Mouse (Mus musculus) kidney, embryonic 15.5 days (tissue): Measurements from ENCODE around the gene Mgrn1. TPM values are rescaled to one million over a fixed set of nuclear protein-coding genes. Genes with fewer than 3 reads are reported as not detected.

Experiments
- ATAC-seq: fragments of 200-750 bp; cut with Nextera tagmentation; replicated peaks from 2 replicates; pipeline ENCODE4 v1.8.0; 2017; ENCODE audit warnings: moderate TSS enrichment; ENCODE audit not compliant: low FRiP score
- H3K27ac ChIP-seq: fragments of 300-500 bp; sonication (generic); 2 replicates; pipeline ENCODE4 v1.5.1; 2015; ENCODE audit warnings: mild to moderate bottlenecking, inconsistent platforms
- H3K27me3 ChIP-seq: fragments of 300-500 bp; sonication (generic); 2 replicates; pipeline ENCODE4 v1.6.1; 2015; ENCODE audit warnings: inconsistent platforms
- H3K36me3 ChIP-seq: fragments of 300-500 bp; sonication (generic); 2 replicates; pipeline ENCODE4 v1.6.1; 2015; ENCODE audit warnings: inconsistent platforms
- H3K4me1 ChIP-seq: fragments of 300-500 bp; sonication (generic); 2 replicates; pipeline ENCODE4 v1.6.1; 2015; ENCODE audit warnings: inconsistent platforms
- H3K4me2 ChIP-seq: fragments of 300-500 bp; sonication (generic); 2 replicates; pipeline ENCODE4 v1.6.1; 2015; ENCODE audit warnings: moderate library complexity, mild to moderate bottlenecking, inconsistent platforms
- H3K4me3 ChIP-seq: fragments of 300-500 bp; sonication (generic); replicated peaks from 2 replicates; pipeline ENCODE4 v1.5.1; 2015; ENCODE audit warnings: mild to moderate bottlenecking, inconsistent platforms
- H3K9ac ChIP-seq: fragments of 300-500 bp; sonication (generic); 2 replicates; pipeline ENCODE4 v1.6.1; 2015; ENCODE audit warnings: mild to moderate bottlenecking, inconsistent platforms
- H3K9me3 ChIP-seq: fragments of 300-500 bp; sonication (generic); replicated peaks from 2 replicates; pipeline ENCODE4 v1.6.1; 2016; ENCODE audit warnings: inconsistent platforms
- WGBS: fragments of 180-500 bp; shearing (Covaris S2); methylation state at CpG from one replicate; pipeline ENCODE4 v1.1.7; 2015; ENCODE audit warnings: mixed read lengths; 5-methylcytosine and 5-hydroxymethylcytosine counted together
- polyA plus RNA-seq: library from polyadenylated mRNA; unstranded; fragments of >200 nt; fragmentation: Nextera tagmentation; extraction: Ambion mirVana; gene quantifications from 2 replicates; pipeline ENCODE4 v1.2.1, GENCODE M21; 2015

Mgrn1 gene
- polyA plus RNA-seq, 1 experiment from 2014 or later = 98.1 TPM

- Histone ChIP-seq H3K9ac (no peak overlapping the region), H3K27me3 (no peaks in the 10 kb centered on the region), H3K4me1 (peaks cover 15% of the 10 kb centered on the region), H3K4me3 (no peak overlapping the region), H3K27ac (peak overlapping the region; percentile 91), H3K36me3 (peaks cover 76% of the 10 kb centered on the region), H3K9me3 (no peaks in the 10 kb centered on the region), H3K4me2 (peak overlapping the region; percentile 10; the same call in 1 of the 2 replicates)
- WGBS = 55% methylated on average over 11 of the region's 11 CpGs
- peak; percentile 38 for ATAC-seq
Observed at GRCm38 (mm10) chr16:4912907-4913782, 27.1 kb downstream of the Mgrn1 start.

GRCm38 (mm10) chr16:4913783-4914735, 28.0 kb downstream of the Mgrn1 start:
- Histone ChIP-seq H3K4me1 (peaks cover 15% of the 10 kb centered on the region), H3K27ac (peak overlapping the region; percentile 91), H3K4me2 (peak overlapping the region; percentile 10; the same call in 1 of the 2 replicates), H3K4me3 (no peak overlapping the region), H3K9ac (no peak overlapping the region), H3K9me3 (no peaks in the 10 kb centered on the region), H3K36me3 (peaks cover 75% of the 10 kb centered on the region), H3K27me3 (no peaks in the 10 kb centered on the region)
- peak; percentile 75 for ATAC-seq
- 33% methylated on average over 12 of the region's 12 CpGs for WGBS

GRCm38 (mm10) chr16:4915931-4916330, 29.9 kb downstream of the Mgrn1 start:
- Histone ChIP-seq H3K9me3 (no peaks in the 10 kb centered on the region), H3K4me1 (peaks cover 15% of the 10 kb centered on the region), H3K27me3 (no peaks in the 10 kb centered on the region), H3K36me3 (peaks cover 75% of the 10 kb centered on the region), H3K27ac (no peak overlapping the region), H3K4me3 (no peak overlapping the region), H3K4me2 (no peak overlapping the region), H3K9ac (no peak overlapping the region)
- WGBS = 94% methylated on average over 3 of the region's 3 CpGs
- no peak for ATAC-seq

- peaks cover 15% of the 10 kb centered on the region for H3K4me1 ChIP-seq
- no peak overlapping the region for H3K9ac ChIP-seq
- no peak overlapping the region for H3K4me2 ChIP-seq
- ATAC-seq = no peak
- H3K36me3 ChIP-seq = peaks cover 68% of the 10 kb centered on the region
- H3K9me3 ChIP-seq = no peaks in the 10 kb centered on the region
- no peaks in the 10 kb centered on the region for H3K27me3 ChIP-seq
- no peak overlapping the region for H3K27ac ChIP-seq
- H3K4me3 ChIP-seq = no peak overlapping the region
- 91% methylated on average over 2 of the region's 2 CpGs for WGBS
Observed at GRCm38 (mm10) chr16:4916608-4917007, 30.6 kb downstream of the Mgrn1 start.

GRCm38 (mm10) chr16:4920556-4920955, 34.5 kb downstream of the Mgrn1 start:
- H3K4me3 ChIP-seq = no peak overlapping the region
- peak overlapping the region; percentile 19; the same call in 1 of the 2 replicates for H3K27ac ChIP-seq
- no peaks in the 10 kb centered on the region for H3K4me1 ChIP-seq
- H3K4me2 ChIP-seq = no peak overlapping the region
- no peaks in the 10 kb centered on the region for H3K27me3 ChIP-seq
- no peaks in the 10 kb centered on the region for H3K9me3 ChIP-seq
- H3K36me3 ChIP-seq = peaks cover 81% of the 10 kb centered on the region
- 79% methylated on average over 4 of the region's 4 CpGs for WGBS
- ATAC-seq = no peak
- no peak overlapping the region for H3K9ac ChIP-seq

- Histone ChIP-seq H3K4me1 (no peaks in the 10 kb centered on the region), H3K4me3 (no peak overlapping the region), H3K4me2 (no peak overlapping the region), H3K9me3 (no peaks in the 10 kb centered on the region), H3K9ac (no peak overlapping the region), H3K27me3 (no peaks in the 10 kb centered on the region), H3K36me3 (peaks cover 83% of the 10 kb centered on the region), H3K27ac (no peak overlapping the region)
- 90% methylated on average over 6 of the region's 6 CpGs for WGBS
- no peak for ATAC-seq
Observed at GRCm38 (mm10) chr16:4922481-4922880, 36.4 kb downstream of the Mgrn1 start.

- no peaks in the 10 kb centered on the region for H3K9me3 ChIP-seq
- ATAC-seq = no peak
- H3K4me3 ChIP-seq = no peak overlapping the region
- no peak overlapping the region for H3K9ac ChIP-seq
- H3K36me3 ChIP-seq = peaks cover 91% of the 10 kb centered on the region
- 91% methylated on average over 5 of the region's 5 CpGs for WGBS
- no peaks in the 10 kb centered on the region for H3K27me3 ChIP-seq
- H3K4me1 ChIP-seq = no peaks in the 10 kb centered on the region
- H3K27ac ChIP-seq = no peak overlapping the region
- no peak overlapping the region for H3K4me2 ChIP-seq
Observed at GRCm38 (mm10) chr16:4923996-4924395, 37.9 kb downstream of the Mgrn1 start.

- H3K27ac ChIP-seq = no peak overlapping the region
- no peaks in the 10 kb centered on the region; the same call in 1 of the 2 replicates for H3K4me1 ChIP-seq
- H3K4me3 ChIP-seq = no peak overlapping the region
- H3K27me3 ChIP-seq = no peaks in the 10 kb centered on the region
- no peak overlapping the region for H3K4me2 ChIP-seq
- no peak overlapping the region for H3K9ac ChIP-seq
- peaks cover 98% of the 10 kb centered on the region for H3K36me3 ChIP-seq
- ATAC-seq = no peak
- no peaks in the 10 kb centered on the region for H3K9me3 ChIP-seq
- WGBS = 95% methylated on average over 7 of the region's 7 CpGs
Observed at GRCm38 (mm10) chr16:4927967-4928366, 41.9 kb downstream of the Mgrn1 start.

- Histone ChIP-seq H3K4me1 (no peaks in the 10 kb centered on the region; the same call in 1 of the 2 replicates), H3K4me3 (no peak overlapping the region), H3K27ac (no peak overlapping the region), H3K4me2 (no peak overlapping the region), H3K27me3 (no peaks in the 10 kb centered on the region), H3K36me3 (peaks cover 98% of the 10 kb centered on the region), H3K9me3 (no peaks in the 10 kb centered on the region), H3K9ac (no peak overlapping the region)
- WGBS = 66% methylated on average over 2 of the region's 2 CpGs
- ATAC-seq = no peak
Observed at GRCm38 (mm10) chr16:4928474-4928873, 42.4 kb downstream of the Mgrn1 start.

- Histone ChIP-seq H3K4me3 (no peak overlapping the region), H3K9me3 (no peaks in the 10 kb centered on the region), H3K27me3 (no peaks in the 10 kb centered on the region), H3K4me2 (no peak overlapping the region), H3K4me1 (peaks cover 3% of the 10 kb centered on the region; the same call in 1 of the 2 replicates), H3K9ac (no peak overlapping the region), H3K36me3 (peaks cover 98% of the 10 kb centered on the region), H3K27ac (peak overlapping the region; percentile 54; the same call in 1 of the 2 replicates)
- ATAC-seq = peak; percentile 65
- 87% methylated on average over 3 of the region's 3 CpGs for WGBS
Observed at GRCm38 (mm10) chr16:4932429-4932828, 46.4 kb downstream of the Mgrn1 start.

GRCm38 (mm10) chr16:4935430-4935829, 49.4 kb downstream of the Mgrn1 start:
- Histone ChIP-seq H3K4me2 (no peak overlapping the region), H3K27me3 (no peaks in the 10 kb centered on the region), H3K4me1 (peaks cover 21% of the 10 kb centered on the region), H3K4me3 (no peak overlapping the region), H3K9ac (no peak overlapping the region), H3K27ac (no peak overlapping the region), H3K36me3 (peaks cover 79% of the 10 kb centered on the region), H3K9me3 (no peaks in the 10 kb centered on the region)
- no peak for ATAC-seq
- 97% methylated on average over 31 of the region's 31 CpGs for WGBS
